10 mouse cellular contexts compared by ENCODE assay signal in genomic region chr11:115902831-115903230, GRCm38 (mm10). TPM values are rescaled to one million over a fixed set of nuclear protein-coding genes. Genes with fewer than 3 reads are reported as not detected.
DNase-seq lines count a peak whose midpoint lies in the region; ATAC-seq and TF ChIP-seq lines count a peak whose summit lies in the region.
"Had no signal": no experiment of that assay in that cellular context is flagged by ENCODE, and none has a peak within 500 bp of the region (broad histone marks: within the 10 kb centered on the region; RNA-seq: fewer than 3 reads in every experiment).

No protein-coding gene starts in this region.

- no peaks in the 10 kb centered on the region for H3K27me3 ChIP-seq in CH12.LX (replicated peaks)
- no peaks in the 10 kb centered on the region for H3K27me3 ChIP-seq in heart, embryonic 15.5 days
- no peaks in the 10 kb centered on the region for H3K27me3 ChIP-seq in liver, embryonic 16.5 days (ENCODE audit: control insufficient read depth, insufficient read depth, low read depth, low read length)
- no peaks in the 10 kb centered on the region for H3K27me3 ChIP-seq in stomach, embryonic 16.5 days (ENCODE audit: control insufficient read depth, insufficient read depth, low read length)
- no peaks in the 10 kb centered on the region for H3K27me3 ChIP-seq in forebrain, embryonic 16.5 days (replicated peaks; ENCODE audit: control insufficient read depth, insufficient read depth, low read length)
- no peaks in the 10 kb centered on the region for H3K27me3 ChIP-seq in midbrain, embryonic 14.5 days (ENCODE audit: control insufficient read depth, insufficient read depth, low read length)
- H3K27me3 ChIP-seq: neural tube, embryonic 12.5 days had no signal

- TF ChIP-seq RAD21 in CH12.LX (IDR thresholded peaks at IDR 0.05; ENCODE audit: low read depth, low read length): no peak

- WGBS in heart, embryonic 15.5 days: 26% methylated on average over 1 of the region's 1 CpGs
- 25% methylated on average over 1 of the region's 1 CpGs for WGBS in liver, embryonic 16.5 days (ENCODE audit: insufficient replicate concordance)
- WGBS in stomach, embryonic 16.5 days: 55% methylated on average over 1 of the region's 1 CpGs
- WGBS in forebrain, embryonic 16.5 days: 100% methylated on average over 1 of the region's 1 CpGs
- 100% methylated on average over 1 of the region's 1 CpGs for WGBS in midbrain, embryonic 14.5 days

- H3K9me3 ChIP-seq in CH12.LX (replicated peaks; ENCODE audit: low read length): no peaks in the 10 kb centered on the region
- H3K9me3 ChIP-seq in heart, embryonic 15.5 days (replicated peaks): no peaks in the 10 kb centered on the region
- no peaks in the 10 kb centered on the region for H3K9me3 ChIP-seq in liver, embryonic 16.5 days (replicated peaks; ENCODE audit: control insufficient read depth, low read length)
- H3K9me3 ChIP-seq in stomach, embryonic 16.5 days (replicated peaks; ENCODE audit: control insufficient read depth, low read length): no peaks in the 10 kb centered on the region
- H3K9me3 ChIP-seq in forebrain, embryonic 16.5 days (ENCODE audit: control insufficient read depth, low read length): no peaks in the 10 kb centered on the region
- no peaks in the 10 kb centered on the region for H3K9me3 ChIP-seq in midbrain, embryonic 14.5 days (ENCODE audit: control insufficient read depth, low read length)
- H3K9me3 ChIP-seq: neural tube, embryonic 12.5 days had no signal

- H3K36me3 ChIP-seq in CH12.LX (replicated peaks in 1 of 2; ENCODE audit: control insufficient read depth in 1 of 2, insufficient read depth in 1 of 2, low read length in 1 of 2): peaks cover 0 to 65% of the 10 kb centered on the region in 2 experiments
- peaks cover 10% of the 10 kb centered on the region; the same call in 1 of the 2 replicates for H3K36me3 ChIP-seq in heart, embryonic 15.5 days
- peaks cover 27% of the 10 kb centered on the region for H3K36me3 ChIP-seq in liver, embryonic 16.5 days (ENCODE audit: control insufficient read depth, insufficient read depth)
- no peaks in the 10 kb centered on the region for H3K36me3 ChIP-seq in stomach, embryonic 16.5 days (ENCODE audit: control insufficient read depth, insufficient read depth, low read length)
- H3K36me3 ChIP-seq in forebrain, embryonic 16.5 days (ENCODE audit: control insufficient read depth, insufficient read depth): no peaks in the 10 kb centered on the region
- 0 out of 2 replicates have a peak, but pooled peaks cover 3% of the 10 kb centered on the region for H3K36me3 ChIP-seq in midbrain, embryonic 14.5 days (ENCODE audit: control insufficient read depth, insufficient read depth, low read length)
- H3K36me3 ChIP-seq: neural tube, embryonic 12.5 days had no signal

- H3K9ac ChIP-seq in CH12.LX (ENCODE audit: insufficient read depth, low read depth): no peak overlapping the region
- peak overlapping the region; percentile 63 for H3K9ac ChIP-seq in heart, embryonic 15.5 days
- H3K9ac ChIP-seq in liver, embryonic 16.5 days (ENCODE audit: low read depth, low read length): peak overlapping the region; percentile 82
- H3K9ac ChIP-seq in stomach, embryonic 16.5 days (ENCODE audit: low read length): 0 out of 2 replicates have a peak overlapping the region, but pooled peaks have one; percentile 14
- H3K9ac ChIP-seq in forebrain, embryonic 16.5 days (replicated peaks; ENCODE audit: low read depth, low read length): no peak overlapping the region
- H3K9ac ChIP-seq in midbrain, embryonic 14.5 days (replicated peaks; ENCODE audit: low read length): no peak overlapping the region
- H3K9ac ChIP-seq: neural tube, embryonic 12.5 days had no signal

- H3K4me1 ChIP-seq in CH12.LX (ENCODE audit: control insufficient read depth in 1 of 2, insufficient read depth in 2 of 2): peaks cover 31 to 93% of the 10 kb centered on the region in 2 experiments
- H3K4me1 ChIP-seq in heart, embryonic 15.5 days (replicated peaks): peaks cover 80% of the 10 kb centered on the region
- H3K4me1 ChIP-seq in liver, embryonic 16.5 days (ENCODE audit: control insufficient read depth, low read depth, low read length): peaks cover 81% of the 10 kb centered on the region
- peaks cover 61% of the 10 kb centered on the region for H3K4me1 ChIP-seq in stomach, embryonic 16.5 days (ENCODE audit: control insufficient read depth, insufficient read depth, low read length)
- H3K4me1 ChIP-seq in forebrain, embryonic 16.5 days (replicated peaks; ENCODE audit: control insufficient read depth, insufficient read depth, low read length): no peaks in the 10 kb centered on the region
- no peaks in the 10 kb centered on the region for H3K4me1 ChIP-seq in midbrain, embryonic 14.5 days (ENCODE audit: control insufficient read depth, insufficient read depth, low read length)

- dilution Hi-C loops in CH12.LX (cut with MboI; ENCODE audit: extremely low pct_ligation_motif_present, extremely low pct_unique_long_range_greater_than_20kb, low sequenced_read_pairs): no loop called here

- H3K79me2 ChIP-seq in CH12.LX (replicated peaks; ENCODE audit: control insufficient read depth, extremely low read depth, insufficient read depth, poor library complexity, severe bottlenecking): no peaks in the 10 kb centered on the region

- no peak for TF ChIP-seq CTCF in CH12.LX (conservative IDR thresholded peaks at IDR 0.05 in 1 of 2, IDR thresholded peaks at IDR 0.05 in 1 of 2; ENCODE audit: low read depth in 2 of 2, low read length in 2 of 2)

- no peak overlapping the region for H3K27ac ChIP-seq in CH12.LX (ENCODE audit: insufficient read depth, low read depth)
- peak overlapping the region; percentile 99 for H3K27ac ChIP-seq in heart, embryonic 15.5 days
- H3K27ac ChIP-seq in liver, embryonic 16.5 days (ENCODE audit: low read length): peak overlapping the region; percentile 98
- peak overlapping the region; percentile 93 for H3K27ac ChIP-seq in stomach, embryonic 16.5 days (ENCODE audit: low read length)
- H3K27ac ChIP-seq in forebrain, embryonic 16.5 days (ENCODE audit: low read length): no peak overlapping the region
- H3K27ac ChIP-seq in midbrain, embryonic 14.5 days (replicated peaks; ENCODE audit: low read depth, low read length): no peak overlapping the region
- H3K27ac ChIP-seq: neural tube, embryonic 12.5 days had no signal

- no peak for TF ChIP-seq POLR2A in CH12.LX (IDR thresholded peaks at IDR 0.05; ENCODE audit: low read depth, low read length)

- no peak for ATAC-seq in heart, embryonic 15.5 days (replicated peaks; ENCODE audit: insufficient number of reproducible peaks, insufficient read depth, low FRiP score, low read depth)
- ATAC-seq in liver, embryonic 16.5 days (ENCODE audit: low read depth): no peak
- ATAC-seq in stomach, embryonic 16.5 days (ENCODE audit: insufficient read depth, low FRiP score): no peak
- ATAC-seq in forebrain, embryonic 16.5 days: no peak
- no peak for ATAC-seq in midbrain, embryonic 14.5 days (ENCODE audit: low FRiP score, low TSS enrichment)

- H3K4me3 ChIP-seq in CH12.LX (replicated peaks in 1 of 3; ENCODE audit: low read depth in 2 of 3, low read length in 2 of 3, poor library complexity in 1 of 3): no peak overlapping the region
- peak overlapping the region; percentile 54; the same call in 1 of the 2 replicates for H3K4me3 ChIP-seq in heart, embryonic 15.5 days
- peak overlapping the region; percentile 72 for H3K4me3 ChIP-seq in liver, embryonic 16.5 days (ENCODE audit: low read depth, low read length)
- no peak overlapping the region for H3K4me3 ChIP-seq in stomach, embryonic 16.5 days (replicated peaks; ENCODE audit: low read length)
- H3K4me3 ChIP-seq in forebrain, embryonic 16.5 days (replicated peaks; ENCODE audit: low read length): no peak overlapping the region
- no peak overlapping the region for H3K4me3 ChIP-seq in midbrain, embryonic 14.5 days (replicated peaks; ENCODE audit: low read depth, low read length)
- H3K4me3 ChIP-seq: neural tube, embryonic 12.5 days had no signal

- DNase-seq in adrenal gland, postnatal 10 days: peak; percentile 65
- DNase-seq in adrenal gland, postnatal 4 days (ENCODE audit: low spot score in 2 of 2): no peak
- peak; percentile 29 for DNase-seq in CH12.LX (ENCODE audit: extremely low read depth)
- no peak for DNase-seq in midbrain, embryonic 14.5 days

- H3K4me2 ChIP-seq in CH12.LX (ENCODE audit: insufficient read depth, low read depth, poor library complexity, severe bottlenecking): no peak overlapping the region
- H3K4me2 ChIP-seq in heart, embryonic 15.5 days: peak overlapping the region; percentile 73
- peak overlapping the region; percentile 67 for H3K4me2 ChIP-seq in liver, embryonic 16.5 days (ENCODE audit: low read depth, low read length)
- no peak overlapping the region for H3K4me2 ChIP-seq in stomach, embryonic 16.5 days (ENCODE audit: low read depth, low read length)
- H3K4me2 ChIP-seq in forebrain, embryonic 16.5 days (ENCODE audit: low read length): no peak overlapping the region
- no peak overlapping the region for H3K4me2 ChIP-seq in midbrain, embryonic 14.5 days (ENCODE audit: low read length)
- H3K4me2 ChIP-seq: neural tube, embryonic 12.5 days had no signal

- in situ Hi-C loops in CH12.LX (cut with MboI; ENCODE audit: low pct_ligation_motif_present, low pct_unique_long_range_greater_than_20kb, low sequenced_read_pairs): no loop called here

- no peak for TF ChIP-seq EP300 in CH12.LX (IDR thresholded peaks at IDR 0.05; ENCODE audit: low read length)

RNA-seq across cellular contexts. Expression of gene Smim5, which starts 3.1 kb away (rescaled TPM):
- total RNA-seq in adrenal gland, postnatal 10 days (2021): 1 to 10 TPM; 1.5 to 2.6 TPM
- total RNA-seq in adrenal gland, postnatal 4 days (2021): 1 to 10 TPM; 2.1 to 2.3 TPM
- total RNA-seq in CH12.LX (2012; rRNA removed): 0.42 and 0.46 TPM in 2 replicates
- total RNA-seq in CH12.LX (2014; rRNA removed): 0.98 and 1.6 TPM in 2 replicates
- 1.4 and 2.3 TPM in 2 replicates for polyA plus RNA-seq in CH12.LX (2012; ENCODE audit: insufficient read length, low read depth)
- 52.1 and 56.3 TPM in 2 replicates for polyA plus RNA-seq in heart, embryonic 15.5 days (2015; fragmentation: Nextera tagmentation; extraction: Ambion mirVana)
- polyA plus RNA-seq in liver, embryonic 16.5 days (2015; fragmentation: Nextera tagmentation; extraction: Ambion mirVana): 29.5 and 30.1 TPM in 2 replicates
- 6.5 and 8.5 TPM in 2 replicates for polyA plus RNA-seq in stomach, embryonic 16.5 days (2015; fragmentation: Nextera tagmentation; extraction: Ambion mirVana)
- polyA plus RNA-seq in forebrain, embryonic 16.5 days (2015; fragmentation: Nextera tagmentation; extraction: Ambion mirVana): 1.2 and 1.8 TPM in 2 replicates
- polyA plus RNA-seq in midbrain, embryonic 14.5 days (2014; fragmentation: Nextera tagmentation; extraction: Ambion mirVana): 0.46 and 1.1 TPM in 2 replicates

RNA-seq across cellular contexts. Expression of gene Smim6, which starts 9.0 kb away (rescaled TPM):
- total RNA-seq in adrenal gland, postnatal 10 days (2021): under 1 TPM in 1 of 2 experiments, not detected in 1; 0.30 TPM
- total RNA-seq in adrenal gland, postnatal 4 days (2021): 1 to 10 TPM in 1 of 2 experiments, not detected in 1; 1.8 TPM
- 0.21 and 0.29 TPM in 2 replicates for total RNA-seq in CH12.LX (2012; rRNA removed)
- not detected in 2 replicates for total RNA-seq in CH12.LX (2014; rRNA removed)
- polyA plus RNA-seq in CH12.LX (2012; ENCODE audit: insufficient read length, low read depth): 0.56 and 0.59 TPM in 2 replicates
- polyA plus RNA-seq in heart, embryonic 15.5 days (2015; fragmentation: Nextera tagmentation; extraction: Ambion mirVana): 3.3 and 5.0 TPM in 2 replicates
- polyA plus RNA-seq in liver, embryonic 16.5 days (2015; fragmentation: Nextera tagmentation; extraction: Ambion mirVana): 2.7 and 3.1 TPM in 2 replicates
- polyA plus RNA-seq in stomach, embryonic 16.5 days (2015; fragmentation: Nextera tagmentation; extraction: Ambion mirVana): 57.0 and 68.4 TPM in 2 replicates
- 0.93 and 0.95 TPM in 2 replicates for polyA plus RNA-seq in forebrain, embryonic 16.5 days (2015; fragmentation: Nextera tagmentation; extraction: Ambion mirVana)
- 0.22 and 0.31 TPM in 2 replicates for polyA plus RNA-seq in midbrain, embryonic 14.5 days (2014; fragmentation: Nextera tagmentation; extraction: Ambion mirVana)
- polyA plus RNA-seq: cortical plate, adult 2 months had no signal

RNA-seq across cellular contexts. Expression of gene Sap30bp, which starts 30.3 kb away (rescaled TPM):
- 10 to 100 TPM; 38.0 to 38.1 TPM for total RNA-seq in adrenal gland, postnatal 10 days (2021)
- total RNA-seq in adrenal gland, postnatal 4 days (2021): 10 to 100 TPM; 44.9 to 51.5 TPM
- total RNA-seq in CH12.LX (2012; rRNA removed) (72.2 and 83.6 TPM in 2 replicates), CH12.LX (2014; rRNA removed) (256 and 275 TPM in 2 replicates)
- 167 and 219 TPM in 2 replicates for polyA plus RNA-seq in CH12.LX (2012; ENCODE audit: insufficient read length, low read depth)
- polyA plus RNA-seq in heart, embryonic 15.5 days (2015; fragmentation: Nextera tagmentation; extraction: Ambion mirVana): 21.4 and 21.9 TPM in 2 replicates
- 13.6 and 16.2 TPM in 2 replicates for polyA plus RNA-seq in liver, embryonic 16.5 days (2015; fragmentation: Nextera tagmentation; extraction: Ambion mirVana)
- 32.0 and 35.2 TPM in 2 replicates for polyA plus RNA-seq in stomach, embryonic 16.5 days (2015; fragmentation: Nextera tagmentation; extraction: Ambion mirVana)
- 56.2 and 60.7 TPM in 2 replicates for polyA plus RNA-seq in forebrain, embryonic 16.5 days (2015; fragmentation: Nextera tagmentation; extraction: Ambion mirVana)
- polyA plus RNA-seq in midbrain, embryonic 14.5 days (2014; fragmentation: Nextera tagmentation; extraction: Ambion mirVana): 48.4 and 49.9 TPM in 2 replicates

RNA-seq across cellular contexts. Expression of gene Recql5, which starts 30.4 kb away (rescaled TPM):
- 10 to 100 TPM; 17.8 to 24.5 TPM for total RNA-seq in adrenal gland, postnatal 10 days (2021)
- 10 to 100 TPM; 28.6 to 28.8 TPM for total RNA-seq in adrenal gland, postnatal 4 days (2021)
- total RNA-seq in CH12.LX (2012; rRNA removed) (30.9 and 31.0 TPM in 2 replicates), CH12.LX (2014; rRNA removed) (21.8 and 22.8 TPM in 2 replicates)
- 38.9 and 43.3 TPM in 2 replicates for polyA plus RNA-seq in CH12.LX (2012; ENCODE audit: insufficient read length, low read depth)
- polyA plus RNA-seq in heart, embryonic 15.5 days (2015; fragmentation: Nextera tagmentation; extraction: Ambion mirVana): 9.1 and 14.7 TPM in 2 replicates
- polyA plus RNA-seq in liver, embryonic 16.5 days (2015; fragmentation: Nextera tagmentation; extraction: Ambion mirVana): 7.9 and 8.9 TPM in 2 replicates
- 19.5 and 19.7 TPM in 2 replicates for polyA plus RNA-seq in stomach, embryonic 16.5 days (2015; fragmentation: Nextera tagmentation; extraction: Ambion mirVana)
- 25.6 and 26.0 TPM in 2 replicates for polyA plus RNA-seq in forebrain, embryonic 16.5 days (2015; fragmentation: Nextera tagmentation; extraction: Ambion mirVana)
- polyA plus RNA-seq in midbrain, embryonic 14.5 days (2014; fragmentation: Nextera tagmentation; extraction: Ambion mirVana): 18.0 and 18.4 TPM in 2 replicates

RNA-seq across cellular contexts. Expression of gene Myo15b, which starts 44.6 kb away (rescaled TPM):
- total RNA-seq in adrenal gland, postnatal 10 days (2021): 1 to 10 TPM in 1 of 2 experiments, under 1 TPM in 1; 0.91 to 1.2 TPM
- 1 to 10 TPM; 1.1 to 6.8 TPM for total RNA-seq in adrenal gland, postnatal 4 days (2021)
- total RNA-seq in CH12.LX (2012; rRNA removed) (0.17 and 0.21 TPM in 2 replicates), CH12.LX (2014; rRNA removed) (not detected in 2 replicates)
- 0.43 and 0.72 TPM in 2 replicates for polyA plus RNA-seq in CH12.LX (2012; ENCODE audit: insufficient read length, low read depth)
- 0.16 TPM in 2 replicates for polyA plus RNA-seq in heart, embryonic 15.5 days (2015; fragmentation: Nextera tagmentation; extraction: Ambion mirVana)
- polyA plus RNA-seq in liver, embryonic 16.5 days (2015; fragmentation: Nextera tagmentation; extraction: Ambion mirVana): 0.34 and 1.5 TPM in 2 replicates
- polyA plus RNA-seq in stomach, embryonic 16.5 days (2015; fragmentation: Nextera tagmentation; extraction: Ambion mirVana): 20.8 and 21.1 TPM in 2 replicates
- polyA plus RNA-seq in forebrain, embryonic 16.5 days (2015; fragmentation: Nextera tagmentation; extraction: Ambion mirVana): 0.18 TPM in 1 of 2 replicates, not detected in the other
- 0.15 TPM in 1 of 2 replicates, not detected in the other for polyA plus RNA-seq in midbrain, embryonic 14.5 days (2014; fragmentation: Nextera tagmentation; extraction: Ambion mirVana)

Comparison
In these comparisons a context has a peak if more than half of its experiments do, and no peak if none do; other contexts are left out.
1. DNase-seq: peak in adrenal gland, postnatal 10 days (single experiment) and CH12.LX (single experiment); none in adrenal gland, postnatal 4 days (0 of 2) and midbrain, embryonic 14.5 days (single experiment).
2. H3K27ac ChIP-seq: peak in heart, embryonic 15.5 days (single experiment), liver, embryonic 16.5 days (single experiment) and stomach, embryonic 16.5 days (single experiment); none in CH12.LX (single experiment), forebrain, embryonic 16.5 days (single experiment) and midbrain, embryonic 14.5 days (single experiment).
3. H3K4me2 ChIP-seq: peak in heart, embryonic 15.5 days (single experiment) and liver, embryonic 16.5 days (single experiment); none in CH12.LX (single experiment), stomach, embryonic 16.5 days (single experiment), forebrain, embryonic 16.5 days (single experiment) and midbrain, embryonic 14.5 days (single experiment).
4. H3K4me3 ChIP-seq: peak in heart, embryonic 15.5 days (single experiment) and liver, embryonic 16.5 days (single experiment); none in CH12.LX (0 of 3), stomach, embryonic 16.5 days (single experiment), forebrain, embryonic 16.5 days (single experiment) and midbrain, embryonic 14.5 days (single experiment).
5. H3K9ac ChIP-seq: peak in heart, embryonic 15.5 days (single experiment), liver, embryonic 16.5 days (single experiment) and stomach, embryonic 16.5 days (single experiment); none in CH12.LX (single experiment), forebrain, embryonic 16.5 days (single experiment) and midbrain, embryonic 14.5 days (single experiment).